Mouse (Mus musculus): ENCODE data around the gene Letm1. TPM values are rescaled to one million over a fixed set of nuclear protein-coding genes. Genes with fewer than 3 reads are reported as not detected.

Letm1 gene
- total RNA-seq, 2 experiments from 2014 or later = 98.7 to 102 TPM

DNA sequence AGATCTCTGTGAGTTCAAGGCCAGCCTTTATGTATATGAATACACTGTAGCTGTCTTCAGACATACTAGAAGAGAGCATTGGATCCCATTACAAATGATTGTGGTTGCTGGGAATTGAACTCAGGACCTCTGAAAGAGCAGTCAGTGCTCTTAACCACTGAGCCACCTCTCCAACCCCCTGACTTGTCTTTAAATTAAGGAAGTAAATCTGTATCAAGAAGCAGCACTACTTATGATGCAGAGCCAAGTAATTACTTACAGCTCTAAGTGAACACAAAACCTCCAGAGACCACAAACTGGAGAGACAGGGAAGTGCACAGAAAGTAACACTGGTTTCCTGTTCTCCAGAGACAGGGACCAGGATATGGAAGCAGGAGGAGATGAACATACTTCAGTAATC, 5.4 kb downstream of the Letm1 start:
- intact Hi-C loops (cut with DNase I) = no loop called here
- DNase-seq (ENCODE audit: low spot score in 2 of 2) = no peak

- no peak for DNase-seq (ENCODE audit: low spot score in 2 of 2)
- intact Hi-C loops (cut with DNase I) = loop anchor here (1.0 kb wide), 1 partner anchor 12 kb away; no protein-coding TSS in a partner anchor
Observed at GRCm38 (mm10) chr5:33743481-33743880, 39.1 kb downstream of the Letm1 start.

- no peak for DNase-seq (ENCODE audit: low spot score in 2 of 2)
- intact Hi-C loops (cut with DNase I) = no loop called here
Observed at GRCm38 (mm10) chr5:33740548-33740947, 42.1 kb downstream of the Letm1 start.

DNA sequence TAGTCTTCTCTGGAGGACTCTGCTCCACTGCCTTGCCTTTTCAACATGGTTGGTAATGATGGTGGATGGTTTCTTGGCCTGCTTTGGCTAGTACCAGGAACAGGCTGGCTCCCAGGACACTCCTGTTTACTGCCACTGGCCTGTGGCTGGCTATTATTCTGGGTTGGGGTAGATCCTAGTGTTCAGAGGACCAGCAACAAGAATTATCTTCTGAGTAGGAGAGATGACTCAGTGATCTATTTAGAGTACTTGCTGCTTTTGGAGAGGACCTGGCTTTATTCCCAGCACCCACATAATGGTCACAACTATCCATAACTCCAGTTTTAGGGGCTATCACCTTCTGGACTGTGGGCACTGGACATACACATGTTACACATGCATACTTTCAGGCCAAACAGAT, 44.3 kb downstream of the Letm1 start:
- DNase-seq (ENCODE audit: low spot score in 2 of 2) = peak in 1 of 2 experiments; percentile 47
- intact Hi-C loops (cut with DNase I) = loop anchor here (1.0 kb wide), 1 partner anchor 54 kb away; no protein-coding TSS in a partner anchor

- DNase-seq (ENCODE audit: low spot score in 2 of 2) = peak; percentile 69 to 79
- intact Hi-C loops (cut with DNase I) = loop anchor here (1.0 kb wide), 1 partner anchor 54 kb away; no protein-coding TSS in a partner anchor
Observed at GRCm38 (mm10) chr5:33737903-33738321, 44.7 kb downstream of the Letm1 start.

GRCm38 (mm10) chr5:33736230-33736629, 46.4 kb downstream of the Letm1 start:
- intact Hi-C loops (cut with DNase I) = no loop called here
- DNase-seq (ENCODE audit: low spot score in 2 of 2) = no peak

DNA sequence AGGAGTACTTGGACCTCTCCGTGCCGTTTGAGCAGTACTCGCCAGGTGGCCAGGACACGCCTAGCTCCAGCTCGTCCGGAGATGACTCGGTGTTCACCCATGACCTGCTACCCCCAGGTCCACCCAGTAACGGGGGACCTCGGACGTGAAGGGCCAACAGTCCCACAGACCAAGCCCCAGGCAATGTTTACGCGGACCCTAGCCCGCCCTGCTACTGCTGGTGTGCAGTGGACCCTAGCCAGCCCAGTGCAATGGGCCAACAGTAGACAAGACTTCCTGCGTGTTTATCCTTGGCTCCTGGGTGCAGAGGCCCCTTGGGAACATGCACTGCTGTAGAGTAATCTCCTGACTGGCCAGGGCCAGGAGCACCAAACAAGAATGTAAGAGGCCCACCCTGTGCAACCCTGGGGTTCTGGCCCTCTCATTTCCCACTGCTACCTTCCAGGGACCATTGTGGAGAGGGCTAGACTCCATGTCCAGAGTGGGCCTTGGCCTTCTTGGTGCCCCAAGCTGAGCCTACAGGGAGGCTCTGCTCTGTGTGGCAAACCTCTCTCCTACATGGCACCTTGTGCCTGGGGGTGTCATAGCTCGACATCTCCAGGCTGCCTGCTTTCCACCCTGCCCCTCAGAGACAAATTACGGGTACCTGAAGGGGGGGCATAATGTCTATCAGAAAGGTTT, 47.1 kb downstream of the Letm1 start:
- intact Hi-C loops (cut with DNase I) = no loop called here
- DNase-seq (ENCODE audit: low spot score in 2 of 2) = no peak

- DNase-seq (ENCODE audit: low spot score in 2 of 2) = no peak
- intact Hi-C loops (cut with DNase I) = no loop called here
Observed at GRCm38 (mm10) chr5:33733837-33734236, 48.8 kb downstream of the Letm1 start.

GRCm38 (mm10) chr5:33731051-33731450, 51.6 kb downstream of the Letm1 start:
- intact Hi-C loops (cut with DNase I) = loop anchor here (1.0 kb wide), 1 partner anchor 12 kb away; no protein-coding TSS in a partner anchor
- DNase-seq (ENCODE audit: low spot score in 2 of 2) = peak in 1 of 2 experiments; percentile 42

GRCm38 (mm10) chr5:33730516-33730915, 52.1 kb downstream of the Letm1 start:
- intact Hi-C loops (cut with DNase I) = no loop called here

DNA sequence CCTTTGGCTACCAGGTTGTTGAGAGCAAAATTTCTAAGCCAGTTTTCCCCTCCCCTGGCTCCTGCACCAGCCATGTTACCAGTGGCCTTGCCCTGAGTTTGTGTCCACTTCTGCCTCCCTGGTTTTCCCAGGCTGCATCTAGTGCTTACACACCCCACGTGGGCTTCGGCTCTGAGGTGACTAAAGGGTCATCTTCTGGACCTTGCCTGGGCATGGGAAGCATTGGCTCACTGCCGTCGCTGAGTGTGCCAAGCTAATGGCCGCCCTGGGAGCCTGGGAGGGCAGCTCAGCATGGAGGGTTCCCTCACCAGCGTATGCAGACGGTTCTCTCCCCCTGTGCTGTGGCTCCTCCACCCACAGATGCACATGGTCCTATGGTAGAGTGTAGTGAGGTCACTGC, 53.8 kb downstream of the Letm1 start:
- no peak for DNase-seq (ENCODE audit: low spot score in 2 of 2)
- intact Hi-C loops (cut with DNase I) = loop anchor here (5.0 kb wide), 1 partner anchor 42 kb away; no protein-coding TSS in a partner anchor

More at GRCm38 (mm10) chr5:33730516-33730915, 52.1 kb downstream of the Letm1 start:
- no peak for DNase-seq (ENCODE audit: low spot score in 2 of 2)

GRCm38 (mm10) chr5:33726891-33727290, 55.7 kb downstream of the Letm1 start:
- DNase-seq (ENCODE audit: low spot score in 2 of 2) = no peak
- intact Hi-C loops (cut with DNase I) = loop anchor here (2.0 to 5.0 kb wide), 2 partner anchors 22 to 40 kb away; no protein-coding TSS in a partner anchor

GRCm38 (mm10) chr5:33726081-33726647, 56.5 kb downstream of the Letm1 start:
- intact Hi-C loops (cut with DNase I) = loop anchor here (2.0 to 5.0 kb wide), 2 partner anchors 21 to 39 kb away; no protein-coding TSS in a partner anchor
- peak in 1 of 2 experiments; percentile 38 for DNase-seq (ENCODE audit: low spot score in 2 of 2)

DNA sequence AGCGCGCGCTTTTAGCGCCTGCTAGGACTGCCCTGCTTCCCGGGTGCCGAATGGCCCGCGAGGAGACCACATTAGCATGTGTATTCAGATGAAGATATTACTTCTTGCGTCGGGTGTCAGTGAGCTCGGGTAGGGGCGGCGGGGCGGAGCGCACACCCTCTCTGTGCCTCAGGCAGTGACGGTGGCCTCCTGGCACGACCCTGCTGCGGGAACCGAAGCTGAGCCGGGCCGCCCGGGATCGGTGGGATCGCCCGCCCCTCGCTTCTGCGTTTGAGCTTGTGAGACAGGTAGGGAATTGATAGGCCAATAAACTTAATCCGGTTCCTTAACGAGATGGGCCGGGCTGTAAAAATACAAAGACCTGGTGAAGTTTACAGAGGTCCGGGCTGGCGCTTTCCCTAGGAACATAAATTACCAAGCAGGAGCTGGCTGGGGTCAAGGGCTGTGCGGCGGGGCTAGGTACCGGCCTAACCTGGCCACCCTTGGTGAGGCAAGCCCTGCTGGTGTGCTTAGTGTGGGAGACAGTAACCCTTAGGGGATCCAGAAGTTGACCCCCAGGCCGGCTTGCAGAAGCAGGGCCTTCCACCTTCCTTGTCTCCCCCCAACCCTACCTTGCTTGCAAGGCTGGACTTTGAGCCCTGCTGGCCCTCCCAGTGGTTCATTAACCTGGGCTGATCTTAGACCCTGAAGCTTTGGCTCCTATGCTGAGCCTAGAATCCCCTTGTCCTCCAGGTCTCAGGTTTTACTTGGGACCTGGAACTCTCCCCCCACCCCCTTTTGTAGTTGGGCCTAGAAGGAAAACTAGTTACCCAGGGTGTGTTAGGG, 58.8 kb downstream of the Letm1 start:
- intact Hi-C loops (cut with DNase I) = no loop called here
- DNase-seq (ENCODE audit: low spot score in 2 of 2) = no peak

DNA sequence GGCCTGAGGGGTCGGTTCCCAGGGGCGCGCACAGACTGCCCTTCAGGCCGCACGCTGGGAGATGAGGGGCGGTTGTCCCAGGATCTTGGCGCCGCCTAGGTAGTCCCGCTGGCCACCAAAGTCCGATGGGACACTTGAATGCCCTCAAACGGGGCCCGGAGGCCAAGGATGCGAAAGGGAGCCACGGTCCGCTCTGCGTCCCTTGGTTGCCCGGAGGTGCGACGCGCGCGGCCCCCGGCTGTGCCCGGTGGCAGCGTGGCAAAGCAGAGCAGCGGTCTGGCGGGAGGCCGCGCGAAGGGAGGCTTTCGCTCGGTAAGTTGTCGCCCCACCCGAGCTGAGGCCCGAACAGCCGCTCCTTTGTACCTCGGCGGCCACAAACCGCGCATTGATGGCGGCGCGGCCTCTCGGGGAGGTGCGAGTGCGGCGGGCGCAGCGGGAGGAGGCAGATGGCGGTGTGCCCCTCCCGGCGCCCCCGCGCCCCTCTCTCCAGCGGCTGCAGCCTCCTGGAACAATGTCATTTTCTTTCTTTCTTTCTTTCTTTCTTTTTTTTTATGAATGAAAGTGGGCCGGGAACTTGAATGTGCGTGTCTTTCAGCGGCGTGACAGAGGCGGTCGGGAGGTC, 59.5 kb downstream of the Letm1 start:
- DNase-seq (ENCODE audit: low spot score in 2 of 2) = no peak
- intact Hi-C loops (cut with DNase I) = no loop called here

DNA sequence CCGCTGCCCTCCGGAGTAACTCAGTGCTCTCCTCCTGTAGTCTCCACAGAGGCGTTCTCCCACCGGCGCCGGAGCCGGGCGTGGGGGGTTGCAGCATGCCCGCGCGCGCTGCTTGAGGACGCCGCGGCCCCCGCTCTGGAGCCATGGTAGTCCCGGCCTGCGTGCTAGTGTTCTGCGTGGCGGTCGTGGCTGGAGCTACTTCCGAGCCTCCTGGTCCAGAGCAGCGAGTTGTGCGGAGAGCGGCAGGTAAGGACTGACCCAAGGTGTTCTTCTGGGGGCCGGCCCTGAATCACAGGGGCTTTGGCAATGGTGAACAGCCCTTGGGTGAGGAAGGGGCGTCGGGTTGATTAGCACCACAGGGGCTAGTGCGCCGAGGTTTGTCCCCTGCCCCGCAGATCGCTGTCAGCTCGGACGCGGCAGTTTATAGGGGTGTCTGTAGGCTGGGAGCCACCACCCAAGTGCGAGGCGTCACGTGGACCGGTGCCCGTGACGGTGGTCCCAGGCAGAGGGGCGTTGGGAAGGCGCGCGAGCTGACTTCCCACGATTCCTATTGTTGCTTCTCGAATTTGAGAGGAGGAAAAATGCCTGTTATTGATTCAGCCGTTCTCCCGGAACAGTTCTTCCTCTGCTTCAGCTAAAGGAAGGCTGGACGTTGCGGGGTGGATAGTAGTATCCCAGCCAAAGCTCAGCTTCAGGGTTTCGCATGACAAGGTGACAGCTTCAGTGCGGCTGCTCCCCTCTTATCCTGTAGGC, 60.2 kb downstream of the Letm1 start:
- intact Hi-C loops (cut with DNase I) = no loop called here
- no peak for DNase-seq (ENCODE audit: low spot score in 2 of 2)

DNA sequence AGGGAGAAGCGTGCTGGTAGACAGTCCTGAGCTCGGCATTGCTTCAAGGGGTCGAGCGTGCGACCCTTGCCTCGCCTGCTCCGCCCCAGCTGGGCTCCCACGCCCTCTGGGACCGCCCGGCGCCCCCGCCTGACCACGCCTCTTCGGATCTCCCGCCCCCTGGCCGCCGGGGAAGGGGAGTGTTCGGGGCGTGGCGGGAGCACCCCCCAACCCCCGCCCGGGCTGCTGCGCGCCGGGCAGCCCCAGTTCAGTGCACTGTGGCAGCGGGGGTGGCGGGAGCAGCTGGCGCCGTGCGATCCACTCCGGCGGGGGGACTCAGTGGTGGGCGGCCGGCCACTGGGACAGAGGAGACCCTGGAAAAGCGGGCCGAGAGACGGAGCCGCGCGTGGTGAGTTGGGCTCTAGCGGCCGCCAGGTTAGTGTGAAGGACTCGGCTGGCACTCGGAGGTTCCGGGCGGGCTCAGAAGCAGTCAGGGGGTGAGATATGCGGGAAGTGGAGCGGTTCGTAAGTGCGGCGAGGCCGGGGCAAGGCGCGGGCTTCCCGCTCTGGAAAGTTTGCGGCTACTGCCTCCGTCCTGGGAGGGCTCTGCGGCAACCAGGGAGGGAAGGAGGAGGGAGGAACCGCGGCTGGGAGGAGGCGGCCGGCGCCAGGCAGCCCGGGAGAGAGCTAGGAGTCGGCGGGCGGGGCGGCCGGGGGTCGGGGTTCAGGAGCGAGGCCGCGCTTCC, 60.9 kb downstream of the Letm1 start, which contains the start of gene Fgfr3:
Gene Fgfr3 (plus strand): TSS at position 134 of the 725 bp plus-strand sequence.
- intact Hi-C loops (cut with DNase I) = no loop called here
- no peak for DNase-seq (ENCODE audit: low spot score in 2 of 2)

- DNase-seq (ENCODE audit: low spot score in 2 of 2) = no peak
- intact Hi-C loops (cut with DNase I) = no loop called here
Observed at GRCm38 (mm10) chr5:33720852-33721490, 61.6 kb downstream of the Letm1 start.
